Mouse (Mus musculus) midbrain, embryonic 10.5 days (tissue): Measurements from ENCODE around the gene Rp9. TPM values are rescaled to one million over a fixed set of nuclear protein-coding genes. Genes with fewer than 3 reads are reported as not detected.
"Not testable (repeated sequence)": the region's sequence is repeated elsewhere in the genome, so short reads cannot be mapped to it uniquely, and the experiment has no call there.

ENCODE experiments used
- DNase-seq: peaks from one replicate; pipeline ENCODE4 v3.0.0-alpha.2; 2017; ENCODE audit warnings: low spot score
- H3K27ac ChIP-seq: fragments of 300-500 bp; sonication (generic); replicated peaks from 2 replicates; pipeline ENCODE4 v1.5.1; 2016; ENCODE audit warnings: mild to moderate bottlenecking
- H3K27me3 ChIP-seq: fragments of 300-500 bp; sonication (generic); 2 replicates; pipeline ENCODE4 v1.6.1; 2016; ENCODE audit warnings: low read depth, mild to moderate bottlenecking; ENCODE audit not compliant: poor library complexity, severe bottlenecking
- H3K36me3 ChIP-seq: fragments of 300-500 bp; sonication (generic); 2 replicates; pipeline ENCODE4 v1.6.1; 2016; ENCODE audit warnings: mild to moderate bottlenecking, moderate library complexity
- H3K4me1 ChIP-seq: fragments of 300-500 bp; sonication (generic); 2 replicates; pipeline ENCODE4 v1.6.1; 2016
- H3K4me3 ChIP-seq: fragments of 300-500 bp; sonication (generic); 2 replicates; pipeline ENCODE4 v1.5.1; 2016; ENCODE audit warnings: mild to moderate bottlenecking, moderate library complexity
- H3K9me3 ChIP-seq: fragments of 300-500 bp; sonication (generic); replicated peaks from 2 replicates; pipeline ENCODE4 v1.6.1; 2016; ENCODE audit warnings: mild to moderate bottlenecking
- WGBS: fragments of 180-500 bp; shearing (Covaris S2); methylation state at CpG from one replicate; pipeline ENCODE4 v1.1.7; 2016; 5-methylcytosine and 5-hydroxymethylcytosine counted together
- polyA plus RNA-seq: library from polyadenylated mRNA; unstranded; fragments of >200 nt; fragmentation: Nextera tagmentation; extraction: Ambion mirVana; gene quantifications from 2 replicates; pipeline ENCODE4 v1.2.1, GENCODE M21; 2016

The Rp9 gene
- polyA plus RNA-seq, 1 experiment from 2014 or later: 42.9 TPM

- Histone ChIP-seq H3K9me3 (no peaks in the 10 kb centered on the region), H3K36me3 (no peaks in the 10 kb centered on the region), H3K27me3 (no peaks in the 10 kb centered on the region), H3K27ac (no peak overlapping the region), H3K4me1 (peaks cover 25% of the 10 kb centered on the region), H3K4me3 (no peak overlapping the region)
- WGBS: 39% methylated on average over 4 of the region's 4 CpGs
- no peak for DNase-seq
Observed at GRCm38 (mm10) chr9:22428028-22428665, 41.4 kb downstream of the Rp9 start.

DNA sequence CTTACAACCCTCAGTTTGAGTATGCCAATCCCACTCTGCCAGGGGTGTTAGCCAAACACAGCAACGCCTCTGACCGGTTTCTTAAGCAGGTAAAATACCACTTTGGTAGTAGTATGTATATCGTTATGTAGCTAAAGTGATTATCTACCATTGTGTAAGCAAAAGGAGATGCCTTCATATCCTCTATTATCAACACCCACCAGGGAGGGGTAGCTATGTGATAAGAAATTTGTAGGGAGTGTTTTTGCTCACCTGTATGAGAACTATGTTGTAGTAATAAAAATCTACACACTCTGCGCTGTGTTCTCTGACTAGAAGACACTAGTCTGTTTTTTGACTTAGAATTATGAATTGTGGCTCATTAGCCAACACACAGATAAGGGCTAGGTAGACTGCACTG is 44.8 kb downstream of the Rp9 start:
- no peak for DNase-seq
- no peaks in the 10 kb centered on the region for H3K36me3 ChIP-seq
- WGBS: 95% methylated on average over 4 of the region's 4 CpGs
- H3K27ac ChIP-seq: no peak overlapping the region
- H3K4me1 ChIP-seq: peaks cover 34% of the 10 kb centered on the region
- no peaks in the 10 kb centered on the region for H3K27me3 ChIP-seq
- H3K4me3 ChIP-seq: no peak overlapping the region
- no peaks in the 10 kb centered on the region for H3K9me3 ChIP-seq

DNA sequence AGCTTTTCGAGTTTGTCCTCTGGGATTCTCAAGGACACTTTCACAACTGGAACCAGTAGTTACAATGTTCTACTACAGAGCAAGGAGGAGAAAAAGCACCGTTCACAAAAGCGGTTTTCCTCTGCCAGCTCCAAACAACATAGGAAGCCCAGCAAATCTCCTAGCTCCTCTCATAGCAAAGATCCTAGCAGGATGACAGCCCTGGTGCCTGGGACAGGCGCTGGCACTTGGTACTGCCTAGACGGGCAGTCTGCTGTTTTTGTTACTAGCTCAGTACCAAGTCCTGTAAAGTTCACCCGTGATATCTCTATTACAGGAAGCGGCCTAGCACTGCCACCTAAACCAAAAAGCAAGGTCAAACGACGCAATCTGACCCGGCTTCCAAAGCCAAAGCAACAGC is 45.3 kb downstream of the Rp9 start:
- H3K9me3 ChIP-seq: no peaks in the 10 kb centered on the region
- 85% methylated on average over 10 of the region's 10 CpGs for WGBS

GRCm38 (mm10) chr9:22423507-22423906 is 46.0 kb downstream of the Rp9 start:
- Histone ChIP-seq H3K4me3 (no peak overlapping the region), H3K4me1 (peaks cover 23% of the 10 kb centered on the region), H3K9me3 (no peaks in the 10 kb centered on the region), H3K27ac (no peak overlapping the region), H3K27me3 (no peaks in the 10 kb centered on the region), H3K36me3 (no peaks in the 10 kb centered on the region)
- no peak for DNase-seq
- 78% methylated on average over 1 of the region's 1 CpGs for WGBS

More for the DNA sequence above, 45.3 kb downstream of the Rp9 start:
- no peaks in the 10 kb centered on the region for H3K36me3 ChIP-seq
- H3K4me1 ChIP-seq: peaks cover 30% of the 10 kb centered on the region
- no peak overlapping the region for H3K4me3 ChIP-seq
- H3K27me3 ChIP-seq: no peaks in the 10 kb centered on the region
- H3K27ac ChIP-seq: no peak overlapping the region
- no peak for DNase-seq

- H3K27ac ChIP-seq: no peak overlapping the region
- no peaks in the 10 kb centered on the region for H3K27me3 ChIP-seq
- peaks cover 14% of the 10 kb centered on the region for H3K4me1 ChIP-seq
- H3K36me3 ChIP-seq: no peaks in the 10 kb centered on the region
- whole genome bisulfite sequencing: 77% methylated on average over 1 of the region's 1 CpGs
- no peak overlapping the region for H3K4me3 ChIP-seq
- no peaks in the 10 kb centered on the region for H3K9me3 ChIP-seq
- no peak for DNase-seq
Observed at GRCm38 (mm10) chr9:22422559-22422958, 47.0 kb downstream of the Rp9 start.

DNA sequence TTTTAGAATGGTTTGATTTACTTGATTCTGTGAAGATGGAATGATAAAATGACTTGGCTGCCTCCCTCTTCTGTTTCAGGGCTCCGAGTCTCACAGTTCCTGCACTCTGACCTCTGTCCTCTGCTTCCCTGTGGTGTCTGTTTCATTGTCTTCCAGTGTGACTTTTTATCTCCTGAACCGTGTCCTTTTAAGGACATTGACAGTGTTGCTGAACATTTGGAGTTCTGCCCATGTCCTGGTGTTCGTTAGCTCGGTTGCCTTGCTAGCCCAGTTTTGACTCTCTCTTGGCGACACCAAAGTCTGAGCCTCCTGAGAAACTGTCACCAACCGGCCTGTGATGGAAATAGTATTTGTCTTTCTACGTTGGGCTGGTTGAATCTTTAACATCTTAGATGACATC is 49.1 kb downstream of the Rp9 start:
- Histone ChIP-seq H3K4me1 (peaks cover 14% of the 10 kb centered on the region), H3K9me3 (no peaks in the 10 kb centered on the region), H3K27me3 (no peaks in the 10 kb centered on the region), H3K4me3 (no peak overlapping the region), H3K36me3 (no peaks in the 10 kb centered on the region), H3K27ac (no peak overlapping the region)
- DNase-seq: no peak
- WGBS: 30% methylated on average over 7 of the region's 7 CpGs

- H3K27me3 ChIP-seq: no peaks in the 10 kb centered on the region
- H3K36me3 ChIP-seq: no peaks in the 10 kb centered on the region
- DNase-seq: no peak
- no peak overlapping the region for H3K27ac ChIP-seq
- no peak overlapping the region for H3K4me3 ChIP-seq
- H3K9me3 ChIP-seq: no peaks in the 10 kb centered on the region
- H3K4me1 ChIP-seq: peaks cover 14% of the 10 kb centered on the region
- 83% methylated on average over 3 of the region's 3 CpGs for WGBS
Observed at GRCm38 (mm10) chr9:22419877-22420276, 49.7 kb downstream of the Rp9 start.

DNA sequence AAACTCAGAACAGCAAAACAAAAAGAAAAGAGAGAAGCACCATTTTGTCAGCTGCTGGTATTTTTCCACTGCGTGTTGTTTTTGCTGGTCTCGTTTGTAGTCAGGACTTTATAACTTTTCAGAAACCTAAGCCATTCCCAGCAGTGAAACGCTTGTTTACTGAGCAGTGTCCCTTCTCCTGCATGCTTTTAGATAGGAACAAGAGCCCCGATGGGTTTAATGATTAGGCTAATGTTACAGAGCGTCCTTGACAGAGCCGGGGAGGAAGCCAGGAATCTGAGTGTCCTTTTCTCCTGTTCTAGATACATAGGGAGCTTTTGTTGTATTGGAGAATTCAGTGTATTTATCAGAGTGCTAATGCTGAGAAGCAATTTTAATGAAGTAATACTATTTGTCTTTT is 52.0 kb downstream of the Rp9 start:
- Histone ChIP-seq H3K36me3 (no peaks in the 10 kb centered on the region), H3K27ac (no peak overlapping the region), H3K4me1 (peaks cover 18% of the 10 kb centered on the region), H3K4me3 (no peak overlapping the region), H3K9me3 (no peaks in the 10 kb centered on the region), H3K27me3 (peaks cover 5% of the 10 kb centered on the region; the same call in 1 of the 2 replicates)
- 70% methylated on average over 6 of the region's 6 CpGs for whole genome bisulfite sequencing
- DNase-seq: no peak

DNA sequence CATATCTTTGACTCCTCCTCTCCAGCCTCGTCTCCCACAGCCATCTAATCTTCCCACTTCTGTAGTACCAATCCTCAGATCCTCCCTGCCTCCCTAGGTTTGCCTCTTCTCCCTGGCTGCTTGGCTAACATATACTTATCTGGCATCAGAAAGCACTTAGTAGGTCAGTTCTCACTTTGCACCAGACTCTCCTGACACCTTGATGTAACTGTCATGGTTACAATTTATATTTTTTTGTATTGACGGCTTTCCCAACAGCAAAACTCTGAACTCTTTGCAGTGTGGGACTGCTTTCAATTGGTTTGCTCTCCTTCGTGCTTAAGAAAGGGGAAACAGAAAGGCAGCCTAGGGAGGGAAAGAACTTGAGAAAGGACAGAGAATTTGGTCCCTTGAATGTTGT is 53.4 kb downstream of the Rp9 start:
- H3K27me3 ChIP-seq: peaks cover 12% of the 10 kb centered on the region
- H3K36me3 ChIP-seq: no peaks in the 10 kb centered on the region
- no peak for DNase-seq
- H3K4me3 ChIP-seq: no peak overlapping the region
- no peak overlapping the region for H3K27ac ChIP-seq
- 81% methylated on average over 3 of the region's 3 CpGs for WGBS
- H3K9me3 ChIP-seq: no peaks in the 10 kb centered on the region
- peaks cover 23% of the 10 kb centered on the region for H3K4me1 ChIP-seq

DNA sequence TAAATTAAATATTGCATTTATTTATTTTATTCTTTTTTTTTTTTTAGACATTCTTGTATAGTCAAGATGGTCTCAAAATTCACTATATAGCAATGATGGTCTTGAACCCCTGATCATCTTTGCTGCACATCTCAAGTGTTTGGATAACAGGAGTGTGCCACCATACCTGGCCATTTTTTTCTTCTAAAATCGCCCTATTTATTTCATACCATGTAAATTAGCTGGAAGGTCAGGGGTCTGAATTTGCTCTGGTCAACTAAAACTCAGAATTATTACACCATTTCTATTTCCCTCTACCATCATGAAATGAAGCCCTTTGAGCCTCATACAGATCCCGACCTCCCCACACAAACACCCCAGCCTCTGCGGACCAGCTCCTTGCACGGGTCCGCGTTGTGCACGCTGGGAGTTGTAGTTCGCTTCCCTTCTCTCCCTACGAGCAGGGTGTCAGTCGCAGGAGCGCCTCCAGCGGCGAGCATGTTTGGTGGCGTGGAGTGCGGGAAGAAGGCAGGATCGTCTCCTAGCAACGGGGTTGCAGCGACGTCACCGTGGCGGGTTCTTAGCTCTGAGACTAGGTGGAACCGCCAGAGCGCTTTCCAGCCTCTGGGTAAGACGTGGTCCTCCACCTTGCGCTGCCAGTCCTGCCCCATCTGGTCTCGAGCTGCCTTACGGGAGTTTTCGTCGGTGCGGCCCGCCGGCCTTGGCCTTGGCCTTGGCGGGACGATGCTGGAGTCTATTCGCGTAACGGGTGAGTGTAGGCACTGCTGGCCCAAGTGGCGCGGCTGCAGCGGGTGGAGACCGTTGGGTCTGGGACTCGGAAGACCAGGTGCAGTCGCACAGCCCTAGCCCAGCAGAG is 58.3 kb downstream of the Rp9 start, which contains the start of gene 9530077C05Rik:
9530077C05Rik (plus strand) TSS at position 512 of the 856 bp plus-strand sequence.
- Histone ChIP-seq H3K27me3 (peaks cover 12% of the 10 kb centered on the region), H3K27ac (peak within 1 kb of the TSS; percentile 86), H3K9me3 (no peaks in the 10 kb centered on the region), H3K36me3 (no peaks in the 10 kb centered on the region), H3K4me1 (peaks cover 10% of the 10 kb centered on the region; the same call in 1 of the 2 replicates), H3K4me3 (peak within 1 kb of the TSS; percentile 65)
- WGBS: 1% methylated on average over 43 of the region's 43 CpGs
- DNase-seq: peak; percentile 97

DNA sequence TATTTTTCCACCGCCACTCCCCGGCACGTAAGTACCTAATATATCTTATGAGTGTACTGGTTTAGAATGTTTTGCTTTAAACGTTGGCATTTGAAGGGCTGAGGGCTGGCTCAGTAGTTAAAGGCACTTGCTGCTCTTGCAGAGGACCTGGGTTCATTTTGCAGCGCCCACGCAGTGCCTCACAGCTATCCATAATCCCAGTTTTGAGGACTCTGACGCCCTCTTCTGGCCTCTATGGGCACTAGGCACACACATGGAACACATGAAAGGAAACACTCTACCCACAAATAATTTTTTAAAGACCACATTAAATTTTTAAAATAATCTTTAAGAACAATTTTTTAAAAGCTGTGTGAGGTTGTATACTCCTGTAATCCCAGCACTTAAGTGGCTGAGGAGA is 60.0 kb downstream of the Rp9 start:
- DNase-seq: no peak
- H3K27me3 ChIP-seq: peaks cover 11% of the 10 kb centered on the region
- H3K9me3 ChIP-seq: no peaks in the 10 kb centered on the region
- H3K36me3 ChIP-seq: no peaks in the 10 kb centered on the region
- H3K4me3 ChIP-seq: no peak overlapping the region
- peaks cover 9% of the 10 kb centered on the region; the same call in 1 of the 2 replicates for H3K4me1 ChIP-seq
- no peak overlapping the region for H3K27ac ChIP-seq
- WGBS: 76% methylated on average over 7 of the region's 7 CpGs

DNA sequence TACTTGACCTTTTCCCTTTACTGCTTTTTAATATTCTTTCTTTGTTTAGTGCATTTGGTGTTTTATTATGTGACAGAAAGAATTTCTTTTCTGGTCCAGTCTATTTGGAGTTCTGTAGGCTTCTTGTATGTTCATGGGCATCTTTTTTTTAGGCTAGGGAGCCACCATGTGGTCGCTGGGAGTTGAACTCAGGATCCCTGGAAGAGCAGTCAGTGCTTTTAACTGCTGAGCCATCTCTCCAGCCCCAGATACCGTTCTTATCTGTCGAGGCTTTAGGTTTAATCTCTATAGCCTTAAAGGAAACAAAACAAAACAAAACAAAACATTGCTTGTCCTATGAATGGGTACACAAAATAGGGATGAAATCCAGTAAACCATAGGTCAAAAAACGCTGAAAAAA is 61.2 kb downstream of the Rp9 start:
- H3K9me3 ChIP-seq, H3K27me3 ChIP-seq, H3K4me3 ChIP-seq, H3K4me1 ChIP-seq, H3K36me3 ChIP-seq, DNase-seq, H3K27ac ChIP-seq: not testable (repeated sequence)
- 29% methylated on average over 4 of the region's 4 CpGs for WGBS

- not testable (repeated sequence) for H3K9me3 ChIP-seq, H3K27ac ChIP-seq, H3K4me3 ChIP-seq, H3K36me3 ChIP-seq, H3K27me3 ChIP-seq, H3K4me1 ChIP-seq, DNase-seq
- WGBS: 83% methylated on average over 4 of the region's 4 CpGs
Observed at GRCm38 (mm10) chr9:22407633-22408032, 61.9 kb downstream of the Rp9 start.
